Mouse (Mus musculus) intestine, embryonic 16.5 days (tissue): ENCODE results near the gene Spaca9. TPM values are rescaled to one million over a fixed set of nuclear protein-coding genes. Genes with fewer than 3 reads are reported as not detected.

Source experiments
- ATAC-seq: fragments of 200-750 bp; cut with Nextera tagmentation; 2 replicates; pipeline ENCODE4 v1.8.0; 2017; ENCODE audit warnings: moderate TSS enrichment, moderate library complexity
- H3K27ac ChIP-seq: fragments of 300-500 bp; sonication (generic); 2 replicates; pipeline ENCODE4 v1.5.1; 2014; ENCODE audit warnings: mild to moderate bottlenecking, low read length
- H3K27me3 ChIP-seq: fragments of 300-500 bp; sonication (generic); replicated peaks from 2 replicates; pipeline ENCODE4 v1.6.1; 2014; ENCODE audit warnings: low read length, control low read depth, mixed read lengths; ENCODE audit not compliant: control insufficient read depth, insufficient read depth
- H3K36me3 ChIP-seq: fragments of 300-500 bp; sonication (generic); 2 replicates; pipeline ENCODE4 v1.6.1; 2014; ENCODE audit warnings: low read length, control low read depth; ENCODE audit not compliant: control insufficient read depth, insufficient read depth
- H3K4me1 ChIP-seq: fragments of 300-500 bp; sonication (generic); 2 replicates; pipeline ENCODE4 v1.6.1; 2014; ENCODE audit warnings: low read length, control low read depth, mixed read lengths; ENCODE audit not compliant: control insufficient read depth, insufficient read depth
- H3K4me2 ChIP-seq: fragments of 300-500 bp; sonication (generic); 2 replicates; pipeline ENCODE4 v1.6.1; 2014; ENCODE audit warnings: low read depth, low read length, control low read depth
- H3K4me3 ChIP-seq: fragments of 300-500 bp; sonication (generic); 2 replicates; pipeline ENCODE4 v1.5.1; 2014; ENCODE audit warnings: mild to moderate bottlenecking, low read length
- H3K9ac ChIP-seq: fragments of 300-500 bp; sonication (generic); 2 replicates; pipeline ENCODE4 v1.6.1; 2014; ENCODE audit warnings: low read depth, low read length
- H3K9me3 ChIP-seq: fragments of 300-500 bp; sonication (generic); 2 replicates; pipeline ENCODE4 v1.6.1; 2016; ENCODE audit warnings: low read length, control low read depth; ENCODE audit not compliant: control insufficient read depth
- WGBS: fragments of 180-500 bp; shearing (Covaris S2); extraction: QIAGEN DNeasy Blood & Tissue Kit; methylation state at CpG from one replicate; pipeline ENCODE4 v1.1.7; 2014; 5-methylcytosine and 5-hydroxymethylcytosine counted together
- polyA plus RNA-seq: library from polyadenylated mRNA; unstranded; fragments of >200 nt; fragmentation: Nextera tagmentation; extraction: Ambion mirVana; gene quantifications from 2 replicates; pipeline ENCODE4 v1.2.1, GENCODE M21; 2015

Spaca9 gene
- polyA plus RNA-seq, 1 experiment from 2014 or later, result 1.1 TPM

- Histone ChIP-seq H3K4me3 (no peak overlapping the region), H3K9me3 (no peaks in the 10 kb centered on the region), H3K36me3 (no peaks in the 10 kb centered on the region), H3K27me3 (no peaks in the 10 kb centered on the region), H3K4me1 (no peaks in the 10 kb centered on the region), H3K27ac (no peak overlapping the region), H3K9ac (no peak overlapping the region), H3K4me2 (no peak overlapping the region)
- no peak for ATAC-seq
- 87% methylated on average over 8 of the region's 8 CpGs for WGBS
Observed at GRCm38 (mm10) chr2:28722419-28722818, 22.9 kb upstream of the Spaca9 start.

GRCm38 (mm10) chr2:28713036-28713435 lies 13.5 kb upstream of the Spaca9 start:
- ATAC-seq, result no peak

GRCm38 (mm10) chr2:28706787-28707186 lies 7.3 kb upstream of the Spaca9 start:
- Histone ChIP-seq H3K9me3 (no peaks in the 10 kb centered on the region), H3K4me2 (no peak overlapping the region), H3K27me3 (no peaks in the 10 kb centered on the region), H3K4me3 (no peak overlapping the region), H3K36me3 (no peaks in the 10 kb centered on the region), H3K9ac (no peak overlapping the region), H3K27ac (no peak overlapping the region), H3K4me1 (no peaks in the 10 kb centered on the region)
- ATAC-seq, result no peak
- whole genome bisulfite sequencing, result 42% methylated on average over 6 of the region's 6 CpGs

More at GRCm38 (mm10) chr2:28713036-28713435, 13.5 kb upstream of the Spaca9 start:
- Histone ChIP-seq H3K9ac (no peak overlapping the region), H3K4me1 (no peaks in the 10 kb centered on the region), H3K27ac (no peak overlapping the region), H3K36me3 (no peaks in the 10 kb centered on the region), H3K4me3 (no peak overlapping the region), H3K27me3 (no peaks in the 10 kb centered on the region), H3K4me2 (no peak overlapping the region), H3K9me3 (no peaks in the 10 kb centered on the region)
- 84% methylated on average over 8 of the region's 8 CpGs for WGBS

GRCm38 (mm10) chr2:28706106-28706636 lies 6.6 kb upstream of the Spaca9 start:
- 60% methylated on average over 8 of the region's 8 CpGs for WGBS
- H3K4me3 ChIP-seq, result no peak overlapping the region
- no peaks in the 10 kb centered on the region for H3K27me3 ChIP-seq
- no peaks in the 10 kb centered on the region for H3K4me1 ChIP-seq
- no peak overlapping the region for H3K9ac ChIP-seq
- H3K27ac ChIP-seq, result no peak overlapping the region
- no peak overlapping the region for H3K4me2 ChIP-seq
- ATAC-seq, result no peak
- H3K36me3 ChIP-seq, result no peaks in the 10 kb centered on the region
- no peaks in the 10 kb centered on the region for H3K9me3 ChIP-seq

- no peak for ATAC-seq
Observed at GRCm38 (mm10) chr2:28701646-28702262, 2.2 kb upstream of the Spaca9 start.

GRCm38 (mm10) chr2:28698566-28698965 lies 961 bp downstream of the Spaca9 start:
- no peak overlapping the region for H3K27ac ChIP-seq
- H3K27me3 ChIP-seq, result no peaks in the 10 kb centered on the region
- 80% methylated on average over 5 of the region's 5 CpGs for WGBS
- ATAC-seq, result no peak
- H3K4me2 ChIP-seq, result no peak overlapping the region
- H3K9ac ChIP-seq, result no peak overlapping the region
- H3K4me1 ChIP-seq, result peaks cover 8% of the 10 kb centered on the region
- no peak overlapping the region for H3K4me3 ChIP-seq
- no peaks in the 10 kb centered on the region for H3K36me3 ChIP-seq
- no peaks in the 10 kb centered on the region for H3K9me3 ChIP-seq

More at GRCm38 (mm10) chr2:28701646-28702262, 2.2 kb upstream of the Spaca9 start:
- 71% methylated on average over 8 of the region's 8 CpGs for WGBS
- no peaks in the 10 kb centered on the region for H3K36me3 ChIP-seq
- H3K27me3 ChIP-seq, result no peaks in the 10 kb centered on the region
- H3K4me3 ChIP-seq, result no peak overlapping the region
- no peak overlapping the region for H3K4me2 ChIP-seq
- H3K9me3 ChIP-seq, result no peaks in the 10 kb centered on the region
- no peak overlapping the region for H3K27ac ChIP-seq
- H3K9ac ChIP-seq, result no peak overlapping the region
- peaks cover 8% of the 10 kb centered on the region for H3K4me1 ChIP-seq

GRCm38 (mm10) chr2:28692692-28693091 lies 6.8 kb downstream of the Spaca9 start:
- no peak for ATAC-seq
- no peaks in the 10 kb centered on the region for H3K4me1 ChIP-seq
- WGBS, result 80% methylated on average over 9 of the region's 9 CpGs

GRCm38 (mm10) chr2:28688431-28688830 lies 11.1 kb downstream of the Spaca9 start:
- Histone ChIP-seq H3K4me2 (no peak overlapping the region), H3K4me3 (no peak overlapping the region), H3K4me1 (no peaks in the 10 kb centered on the region), H3K9me3 (no peaks in the 10 kb centered on the region), H3K9ac (no peak overlapping the region), H3K27ac (no peak overlapping the region), H3K36me3 (0 out of 2 replicates have a peak, but pooled peaks cover 4% of the 10 kb centered on the region), H3K27me3 (no peaks in the 10 kb centered on the region)
- WGBS, result 45% methylated on average over 3 of the region's 3 CpGs
- no peak for ATAC-seq

More at GRCm38 (mm10) chr2:28692692-28693091, 6.8 kb downstream of the Spaca9 start:
- Histone ChIP-seq H3K4me3 (no peak overlapping the region), H3K27me3 (no peaks in the 10 kb centered on the region), H3K9ac (no peak overlapping the region), H3K27ac (no peak overlapping the region), H3K36me3 (no peaks in the 10 kb centered on the region), H3K4me2 (no peak overlapping the region), H3K9me3 (no peaks in the 10 kb centered on the region)

GRCm38 (mm10) chr2:28685895-28686294 lies 13.6 kb downstream of the Spaca9 start:
- no peaks in the 10 kb centered on the region for H3K4me1 ChIP-seq
- H3K4me2 ChIP-seq, result no peak overlapping the region
- no peak overlapping the region for H3K4me3 ChIP-seq
- ATAC-seq, result no peak
- H3K27me3 ChIP-seq, result no peaks in the 10 kb centered on the region
- H3K36me3 ChIP-seq, result peaks cover 8% of the 10 kb centered on the region
- no peaks in the 10 kb centered on the region for H3K9me3 ChIP-seq
- 86% methylated on average over 7 of the region's 7 CpGs for WGBS
- H3K9ac ChIP-seq, result no peak overlapping the region
- no peak overlapping the region for H3K27ac ChIP-seq

- ATAC-seq, result no peak
- Histone ChIP-seq H3K9ac (no peak overlapping the region), H3K27ac (no peak overlapping the region), H3K36me3 (peaks cover 7% of the 10 kb centered on the region), H3K4me2 (no peak overlapping the region), H3K9me3 (no peaks in the 10 kb centered on the region), H3K4me3 (no peak overlapping the region), H3K27me3 (no peaks in the 10 kb centered on the region), H3K4me1 (no peaks in the 10 kb centered on the region)
- WGBS, result 80% methylated on average over 4 of the region's 4 CpGs
Observed at GRCm38 (mm10) chr2:28681718-28682117, 17.8 kb downstream of the Spaca9 start.
